Mouse (Mus musculus): ENCODE results near the gene Cecr2. TPM values are rescaled to one million over a fixed set of nuclear protein-coding genes. Genes with fewer than 3 reads are reported as not detected.

Gene Cecr2
- polyA plus RNA-seq, 1 experiment from 2014 or later = 3.9 TPM

DNA sequence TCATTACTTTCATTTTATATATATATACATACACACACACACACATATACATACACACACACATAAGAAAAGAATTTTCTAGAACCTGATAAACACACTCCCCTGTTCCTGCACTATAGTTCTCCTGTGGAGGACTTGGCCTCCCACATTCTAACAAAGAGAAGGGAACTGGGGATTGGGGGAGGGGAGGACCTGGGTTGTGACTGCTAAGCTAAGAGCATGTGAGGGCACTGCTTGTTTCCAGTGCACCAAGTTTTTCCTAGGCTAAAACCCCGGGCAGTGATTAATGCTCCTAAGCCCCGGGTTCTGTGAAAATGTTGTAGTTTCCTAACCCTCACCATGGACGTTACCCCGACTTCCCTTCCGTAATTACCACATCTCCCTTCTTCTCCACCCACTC, 154.0 kb downstream of the Cecr2 start:
- Histone ChIP-seq H3K9ac (replicated peaks; ENCODE audit: low read depth) (no peak overlapping the region), H3K4me3 (ENCODE audit: low read depth, low read length) (0 out of 2 replicates have a peak overlapping the region, but pooled peaks have one; percentile 0), H3K27me3 (replicated peaks; ENCODE audit: insufficient read depth, low read length) (no peaks in the 10 kb centered on the region), H3K4me2 (replicated peaks; ENCODE audit: low read depth, low read length) (no peak overlapping the region), H3K9me3 (ENCODE audit: low read length) (no peaks in the 10 kb centered on the region), H3K4me1 (ENCODE audit: insufficient read depth, low read depth, low read length) (no peaks in the 10 kb centered on the region), H3K27ac (ENCODE audit: low read length) (no peak overlapping the region), H3K36me3 (ENCODE audit: insufficient read depth, low read length) (peaks cover 10% of the 10 kb centered on the region)
- ATAC-seq (no peak), DNase-seq (ENCODE audit: low spot score) (peak; percentile 33)
- TF ChIP-seq CTCF (IDR thresholded peaks at IDR 0.05) = no peak
- TF ChIP-seq EP300 (IDR thresholded peaks at IDR 0.05) = no peak
- 84% methylated on average over 5 of the region's 5 CpGs for WGBS

Small RNA genes within 50 kb of the gene (microRNA-seq; reads per million reads assigned to microRNA genes)
- gene Gm25193 = not detected

Other genes starting within 250 kb of the Cecr2 start
- 9.5 and 10.5 TPM in 2 replicates for gene Il17ra, start 203.1 kb upstream of the Cecr2 start, polyA plus RNA-seq (2015; fragmentation: Nextera tagmentation; extraction: Ambion mirVana)
- 0.52 and 0.58 TPM in 2 replicates for gene Tmem121b, start 172.6 kb upstream of the Cecr2 start, polyA plus RNA-seq (2015; fragmentation: Nextera tagmentation; extraction: Ambion mirVana)
- 10.1 and 10.5 TPM in 2 replicates for gene Hdhd5, start 135.1 kb upstream of the Cecr2 start, polyA plus RNA-seq (2015; fragmentation: Nextera tagmentation; extraction: Ambion mirVana)
- gene Slc25a18, start 107.2 kb downstream of the Cecr2 start, polyA plus RNA-seq (2015; fragmentation: Nextera tagmentation; extraction: Ambion mirVana) = 0.45 and 0.56 TPM in 2 replicates
- 177 and 187 TPM in 2 replicates for gene Atp6v1e1, start 156.4 kb downstream of the Cecr2 start, polyA plus RNA-seq (2015; fragmentation: Nextera tagmentation; extraction: Ambion mirVana)
- 12.3 and 14.0 TPM in 2 replicates for gene Bcl2l13, start 169.8 kb downstream of the Cecr2 start, polyA plus RNA-seq (2015; fragmentation: Nextera tagmentation; extraction: Ambion mirVana)

All from lung, postnatal 0 days (tissue).